Mouse (Mus musculus) liver, embryonic 14.5 days (tissue): ENCODE results near the gene Rap1gds1.

ENCODE experiments used
- CTCF ChIP-seq: IDR thresholded peaks from 2 replicates; pipeline ENCODE4 v1.5.1; 2016; ENCODE audit warnings: antibody characterized with exemption, low read depth, control low read depth
- EP300 ChIP-seq: IDR thresholded peaks from 2 replicates; pipeline ENCODE4 v1.6.1; 2016; ENCODE audit warnings: antibody characterized with exemption, low read depth

- TF ChIP-seq EP300 (no peak), CTCF (no peak)
Observed at GRCm38 (mm10) chr3:139118446-139118845, 43.4 kb upstream of the Rap1gds1 start.
